Mouse (Mus musculus): Measurements from ENCODE around the gene Adamts5.

The Adamts5 gene

GRCm38 (mm10) chr16:85901581-85901910 is at the start of gene Adamts5:
Adamts5 (minus strand) TSS chr16:85901828.
- in situ Hi-C loops (cut with MboI, MseI) = no loop called here

GRCm38 (mm10) chr16:85950356-85950755 is 48.7 kb upstream of the Adamts5 start:
- in situ Hi-C loops (cut with MboI, MseI) = no loop called here

- in situ Hi-C loops (cut with MboI, MseI) = no loop called here
Measured at GRCm38 (mm10) chr16:85926004-85926403, 24.4 kb upstream of the Adamts5 start.

- in situ Hi-C loops (cut with MboI, MseI) = no loop called here
Measured at GRCm38 (mm10) chr16:85922454-85922853, 20.8 kb upstream of the Adamts5 start.

GRCm38 (mm10) chr16:85920122-85920521 is 18.5 kb upstream of the Adamts5 start:
- in situ Hi-C loops (cut with MboI, MseI) = no loop called here

GRCm38 (mm10) chr16:85900702-85901580 is 687 bp downstream of the Adamts5 start:
- in situ Hi-C loops (cut with MboI, MseI) = no loop called here

GRCm38 (mm10) chr16:85899790-85900587 is 1.6 kb downstream of the Adamts5 start:
- in situ Hi-C loops (cut with MboI, MseI) = no loop called here

GRCm38 (mm10) chr16:85899301-85899721 is 2.3 kb downstream of the Adamts5 start:
- in situ Hi-C loops (cut with MboI, MseI) = no loop called here

- in situ Hi-C loops (cut with MboI, MseI) = no loop called here
Measured at GRCm38 (mm10) chr16:85898816-85899215, 2.8 kb downstream of the Adamts5 start.

- in situ Hi-C loops (cut with MboI, MseI) = no loop called here
Measured at GRCm38 (mm10) chr16:85898391-85898790, 3.2 kb downstream of the Adamts5 start.

- in situ Hi-C loops (cut with MboI, MseI) = no loop called here
Measured at GRCm38 (mm10) chr16:85897854-85898253, 3.8 kb downstream of the Adamts5 start.

GRCm38 (mm10) chr16:85895948-85896347 is 5.7 kb downstream of the Adamts5 start:
- in situ Hi-C loops (cut with MboI, MseI) = no loop called here

- in situ Hi-C loops (cut with MboI, MseI) = no loop called here
Measured at GRCm38 (mm10) chr16:85889778-85890177, 11.8 kb downstream of the Adamts5 start.

GRCm38 (mm10) chr16:85887289-85888051 is 14.2 kb downstream of the Adamts5 start:
- in situ Hi-C loops (cut with MboI, MseI) = no loop called here

GRCm38 (mm10) chr16:85879075-85879474 is 22.6 kb downstream of the Adamts5 start:
- in situ Hi-C loops (cut with MboI, MseI) = no loop called here

GRCm38 (mm10) chr16:85874141-85874540 is 27.5 kb downstream of the Adamts5 start:
- in situ Hi-C loops (cut with MboI, MseI) = no loop called here

GRCm38 (mm10) chr16:85871971-85872370 is 29.7 kb downstream of the Adamts5 start:
- in situ Hi-C loops (cut with MboI, MseI) = no loop called here

- in situ Hi-C loops (cut with MboI, MseI) = no loop called here
Measured at GRCm38 (mm10) chr16:85871248-85871647, 30.4 kb downstream of the Adamts5 start.

- in situ Hi-C loops (cut with MboI, MseI) = no loop called here
Measured at GRCm38 (mm10) chr16:85864691-85865389, 36.8 kb downstream of the Adamts5 start.

- in situ Hi-C loops (cut with MboI, MseI) = no loop called here
Measured at GRCm38 (mm10) chr16:85854505-85854904, 47.1 kb downstream of the Adamts5 start.

GRCm38 (mm10) chr16:85827066-85827465 is 74.6 kb downstream of the Adamts5 start:
- in situ Hi-C loops (cut with MboI, MseI) = no loop called here

Measured in regulatory T cell (primary cell).